Mouse (Mus musculus): ENCODE results near the gene Dennd1b. TPM values are rescaled to one million over a fixed set of nuclear protein-coding genes. Genes with fewer than 3 reads are reported as not detected.

Dennd1b gene
- polyA plus RNA-seq, 1 experiment from 2014 or later, result 10.9 TPM

- H3K4me1 ChIP-seq, result no peaks in the 10 kb centered on the region
- no peak overlapping the region for H3K4me2 ChIP-seq (replicated peaks)
- H3K9me3 ChIP-seq (replicated peaks), result no peaks in the 10 kb centered on the region
- H3K9ac ChIP-seq, result no peak overlapping the region
- H3K27ac ChIP-seq, result no peak overlapping the region
- H3K4me3 ChIP-seq, result no peak overlapping the region
- WGBS, result 67% methylated on average over 2 of the region's 2 CpGs
- no peaks in the 10 kb centered on the region for H3K27me3 ChIP-seq
- no peak for ATAC-seq (ENCODE audit: low FRiP score)
- no peaks in the 10 kb centered on the region for H3K36me3 ChIP-seq
These were observed 107.8 kb downstream of the Dennd1b start for GRCm38 (mm10) chr1:139071015-139071414.

- H3K36me3 ChIP-seq, result no peaks in the 10 kb centered on the region
- H3K4me3 ChIP-seq, result no peak overlapping the region
- no peak for ATAC-seq (ENCODE audit: low FRiP score)
- no peak overlapping the region for H3K9ac ChIP-seq
- no peak overlapping the region for H3K27ac ChIP-seq
- no peaks in the 10 kb centered on the region for H3K9me3 ChIP-seq (replicated peaks)
- no peaks in the 10 kb centered on the region for H3K27me3 ChIP-seq
- H3K4me1 ChIP-seq, result peaks cover 4% of the 10 kb centered on the region; the same call in 1 of the 2 replicates
- 83% methylated on average over 2 of the region's 2 CpGs for WGBS
- no peak overlapping the region for H3K4me2 ChIP-seq (replicated peaks)
These were observed 112.4 kb downstream of the Dennd1b start for GRCm38 (mm10) chr1:139075671-139076070.

GRCm38 (mm10) chr1:139077989-139078388 is 114.8 kb downstream of the Dennd1b start:
- no peak overlapping the region for H3K4me2 ChIP-seq (replicated peaks)
- no peak overlapping the region for H3K9ac ChIP-seq
- H3K4me1 ChIP-seq, result peaks cover 7% of the 10 kb centered on the region
- no peak overlapping the region for H3K4me3 ChIP-seq
- WGBS, result 96% methylated on average over 1 of the region's 1 CpGs
- H3K9me3 ChIP-seq (replicated peaks), result no peaks in the 10 kb centered on the region
- H3K27ac ChIP-seq, result no peak overlapping the region
- H3K36me3 ChIP-seq, result no peaks in the 10 kb centered on the region
- H3K27me3 ChIP-seq, result no peaks in the 10 kb centered on the region
- ATAC-seq (ENCODE audit: low FRiP score), result no peak

GRCm38 (mm10) chr1:139079000-139079399 is 115.8 kb downstream of the Dennd1b start:
- no peak for ATAC-seq (ENCODE audit: low FRiP score)
- Histone ChIP-seq H3K4me2 (replicated peaks) (no peak overlapping the region), H3K9ac (no peak overlapping the region), H3K9me3 (replicated peaks) (no peaks in the 10 kb centered on the region), H3K36me3 (no peaks in the 10 kb centered on the region), H3K4me3 (no peak overlapping the region), H3K27me3 (no peaks in the 10 kb centered on the region), H3K27ac (no peak overlapping the region), H3K4me1 (peaks cover 7% of the 10 kb centered on the region)
- 78% methylated on average over 8 of the region's 8 CpGs for WGBS

GRCm38 (mm10) chr1:139079523-139079922 is 116.3 kb downstream of the Dennd1b start:
- 0 out of 2 replicates have a peak, but pooled peaks have one; percentile 10 for ATAC-seq (ENCODE audit: low FRiP score)
- no peak overlapping the region for H3K9ac ChIP-seq
- no peak overlapping the region for H3K4me3 ChIP-seq
- 82% methylated on average over 6 of the region's 6 CpGs for WGBS
- H3K4me2 ChIP-seq (replicated peaks), result no peak overlapping the region
- no peaks in the 10 kb centered on the region for H3K9me3 ChIP-seq (replicated peaks)
- peaks cover 7% of the 10 kb centered on the region for H3K4me1 ChIP-seq
- H3K27me3 ChIP-seq, result no peaks in the 10 kb centered on the region
- H3K36me3 ChIP-seq, result no peaks in the 10 kb centered on the region
- H3K27ac ChIP-seq, result no peak overlapping the region

- H3K27me3 ChIP-seq, result no peaks in the 10 kb centered on the region
- WGBS, result 54% methylated on average over 16 of the region's 16 CpGs
- ATAC-seq (ENCODE audit: low FRiP score), result peak; percentile 92
- H3K4me2 ChIP-seq (replicated peaks), result no peak overlapping the region
- peaks cover 7% of the 10 kb centered on the region for H3K4me1 ChIP-seq
- H3K27ac ChIP-seq, result peak overlapping the region; percentile 40
- no peaks in the 10 kb centered on the region for H3K36me3 ChIP-seq
- H3K4me3 ChIP-seq, result no peak overlapping the region
- no peaks in the 10 kb centered on the region for H3K9me3 ChIP-seq (replicated peaks)
- H3K9ac ChIP-seq, result no peak overlapping the region
These were observed 117.5 kb downstream of the Dennd1b start for GRCm38 (mm10) chr1:139080517-139081386.

GRCm38 (mm10) chr1:139083382-139083781 is 120.1 kb downstream of the Dennd1b start:
- no peak overlapping the region for H3K27ac ChIP-seq
- WGBS, result 60% methylated on average over 2 of the region's 2 CpGs
- H3K36me3 ChIP-seq, result no peaks in the 10 kb centered on the region
- no peaks in the 10 kb centered on the region for H3K9me3 ChIP-seq (replicated peaks)
- H3K4me3 ChIP-seq, result no peak overlapping the region
- no peak for ATAC-seq (ENCODE audit: low FRiP score)
- peaks cover 7% of the 10 kb centered on the region for H3K4me1 ChIP-seq
- no peak overlapping the region for H3K4me2 ChIP-seq (replicated peaks)
- H3K27me3 ChIP-seq, result no peaks in the 10 kb centered on the region
- no peak overlapping the region for H3K9ac ChIP-seq

- H3K9ac ChIP-seq, result no peak overlapping the region
- H3K27ac ChIP-seq, result no peak overlapping the region
- H3K4me2 ChIP-seq (replicated peaks), result no peak overlapping the region
- H3K27me3 ChIP-seq, result no peaks in the 10 kb centered on the region
- ATAC-seq (ENCODE audit: low FRiP score), result no peak
- no peaks in the 10 kb centered on the region for H3K36me3 ChIP-seq
- no peaks in the 10 kb centered on the region for H3K9me3 ChIP-seq (replicated peaks)
- WGBS, result 92% methylated on average over 3 of the region's 3 CpGs
- no peak overlapping the region for H3K4me3 ChIP-seq
- H3K4me1 ChIP-seq, result no peaks in the 10 kb centered on the region
These were observed 124.3 kb downstream of the Dennd1b start for GRCm38 (mm10) chr1:139087564-139087963.

- Histone ChIP-seq H3K9me3 (replicated peaks) (no peaks in the 10 kb centered on the region), H3K4me2 (replicated peaks) (no peak overlapping the region), H3K4me3 (no peak overlapping the region), H3K27me3 (no peaks in the 10 kb centered on the region), H3K27ac (no peak overlapping the region), H3K36me3 (no peaks in the 10 kb centered on the region), H3K4me1 (no peaks in the 10 kb centered on the region), H3K9ac (no peak overlapping the region)
- ATAC-seq (ENCODE audit: low FRiP score), result no peak
- WGBS, result 76% methylated on average over 3 of the region's 3 CpGs
These were observed 127.5 kb downstream of the Dennd1b start for GRCm38 (mm10) chr1:139090744-139091143.

GRCm38 (mm10) chr1:139091701-139092100 is 128.5 kb downstream of the Dennd1b start:
- no peak overlapping the region for H3K9ac ChIP-seq
- WGBS, result 94% methylated on average over 6 of the region's 6 CpGs
- H3K9me3 ChIP-seq (replicated peaks), result no peaks in the 10 kb centered on the region
- H3K36me3 ChIP-seq, result no peaks in the 10 kb centered on the region
- H3K27me3 ChIP-seq, result no peaks in the 10 kb centered on the region
- H3K4me2 ChIP-seq (replicated peaks), result no peak overlapping the region
- no peak overlapping the region for H3K4me3 ChIP-seq
- no peak for ATAC-seq (ENCODE audit: low FRiP score)
- no peaks in the 10 kb centered on the region for H3K4me1 ChIP-seq
- H3K27ac ChIP-seq, result no peak overlapping the region

- no peaks in the 10 kb centered on the region for H3K4me1 ChIP-seq
- H3K9me3 ChIP-seq (replicated peaks), result no peaks in the 10 kb centered on the region
- no peaks in the 10 kb centered on the region for H3K27me3 ChIP-seq
- H3K4me3 ChIP-seq, result no peak overlapping the region
- 81% methylated on average over 10 of the region's 10 CpGs for WGBS
- no peak overlapping the region for H3K4me2 ChIP-seq (replicated peaks)
- ATAC-seq (ENCODE audit: low FRiP score), result no peak
- no peak overlapping the region for H3K9ac ChIP-seq
- H3K36me3 ChIP-seq, result no peaks in the 10 kb centered on the region
- no peak overlapping the region for H3K27ac ChIP-seq
These were observed 128.9 kb downstream of the Dennd1b start for GRCm38 (mm10) chr1:139092144-139092543.

- no peak for ATAC-seq (ENCODE audit: low FRiP score)
- no peaks in the 10 kb centered on the region for H3K36me3 ChIP-seq
- H3K27me3 ChIP-seq, result no peaks in the 10 kb centered on the region
- H3K4me2 ChIP-seq (replicated peaks), result no peak overlapping the region
- no peaks in the 10 kb centered on the region for H3K9me3 ChIP-seq (replicated peaks)
- no peak overlapping the region for H3K9ac ChIP-seq
- H3K4me1 ChIP-seq, result no peaks in the 10 kb centered on the region
- no peak overlapping the region for H3K27ac ChIP-seq
- H3K4me3 ChIP-seq, result no peak overlapping the region
- 76% methylated on average over 4 of the region's 4 CpGs for WGBS
These were observed 129.5 kb downstream of the Dennd1b start for GRCm38 (mm10) chr1:139092722-139093121.

GRCm38 (mm10) chr1:139096369-139096768 is 133.1 kb downstream of the Dennd1b start:
- Histone ChIP-seq H3K4me2 (replicated peaks) (no peak overlapping the region), H3K36me3 (no peaks in the 10 kb centered on the region), H3K9ac (no peak overlapping the region), H3K4me3 (no peak overlapping the region), H3K27me3 (no peaks in the 10 kb centered on the region), H3K4me1 (no peaks in the 10 kb centered on the region), H3K9me3 (replicated peaks) (no peaks in the 10 kb centered on the region), H3K27ac (no peak overlapping the region)
- ATAC-seq (ENCODE audit: low FRiP score), result no peak
- 94% methylated on average over 6 of the region's 6 CpGs for WGBS

Data from hindbrain, embryonic 12.5 days (tissue).